Mouse (Mus musculus) olfactory bulb, adult 2 months (tissue): Measurements from ENCODE around the gene Gm17693.
"Not testable (repeated sequence)": the region's sequence is repeated elsewhere in the genome, so short reads cannot be mapped to it uniquely, and the experiment has no call there.

Source experiments
- CTCF ChIP-seq: fragments of 200-500 bp; IDR thresholded peaks from 2 replicates; pipeline ENCODE4 v1.5.1; 2012; ENCODE audit warnings: low read depth, mild to moderate bottlenecking, low read length, moderate library complexity; ENCODE audit not compliant: insufficient read depth
- POLR2A ChIP-seq: fragments of 200-500 bp; IDR thresholded peaks from 2 replicates; pipeline ENCODE4 v1.6.1; 2012; ENCODE audit warnings: mild to moderate bottlenecking, low read depth, low read length, moderate library complexity; ENCODE audit not compliant: insufficient read depth

- TF ChIP-seq CTCF, POLR2A: not testable (repeated sequence)
Measured at GRCm38 (mm10) chrX:125705144-125705543, at the start of gene Gm17693.
